Mouse (Mus musculus) intestine, postnatal 0 days (tissue): ENCODE results near the gene Olfr988. TPM values are rescaled to one million over a fixed set of nuclear protein-coding genes. Genes with fewer than 3 reads are reported as not detected.
"Not testable (repeated sequence)": the region's sequence is repeated elsewhere in the genome, so short reads cannot be mapped to it uniquely, and the experiment has no call there.

Source experiments
- ATAC-seq: fragments of 200-750 bp; cut with Nextera tagmentation; 2 replicates; pipeline ENCODE4 v1.8.0; 2017; ENCODE audit warnings: mild to moderate bottlenecking, moderate TSS enrichment, moderate library complexity
- H3K27ac ChIP-seq: fragments of 300-500 bp; sonication (generic); 2 replicates; pipeline ENCODE4 v1.5.1; 2014; ENCODE audit warnings: mild to moderate bottlenecking, low read depth, low read length, moderate library complexity
- H3K27me3 ChIP-seq: fragments of 300-500 bp; sonication (generic); replicated peaks from 2 replicates; pipeline ENCODE4 v1.6.1; 2014; ENCODE audit warnings: low read length, mixed read lengths; ENCODE audit not compliant: control insufficient read depth, insufficient read depth
- H3K36me3 ChIP-seq: fragments of 300-500 bp; sonication (generic); 2 replicates; pipeline ENCODE4 v1.6.1; 2014; ENCODE audit warnings: mild to moderate bottlenecking, moderate library complexity; ENCODE audit not compliant: control insufficient read depth, insufficient read depth
- H3K4me1 ChIP-seq: fragments of 300-500 bp; sonication (generic); replicated peaks from 2 replicates; pipeline ENCODE4 v1.6.1; 2014; ENCODE audit warnings: antibody characterized with exemption, low read length, mixed read lengths; ENCODE audit not compliant: control insufficient read depth, insufficient read depth
- H3K4me2 ChIP-seq: fragments of 300-500 bp; sonication (generic); replicated peaks from 2 replicates; pipeline ENCODE4 v1.6.1; 2014; ENCODE audit warnings: low read depth, mild to moderate bottlenecking, moderate library complexity
- H3K4me3 ChIP-seq: fragments of 300-500 bp; sonication (generic); 2 replicates; pipeline ENCODE4 v1.5.1; 2014; ENCODE audit warnings: low read depth, low read length
- H3K9ac ChIP-seq: fragments of 300-500 bp; sonication (generic); 2 replicates; pipeline ENCODE4 v1.6.1; 2014; ENCODE audit warnings: mild to moderate bottlenecking, low read depth, low read length
- H3K9me3 ChIP-seq: fragments of 300-500 bp; sonication (generic); 2 replicates; pipeline ENCODE4 v1.6.1; 2016; ENCODE audit warnings: mixed run types; ENCODE audit not compliant: control insufficient read depth
- CTCF ChIP-seq: sonication (generic); IDR thresholded peaks from 2 replicates; pipeline ENCODE4 v1.5.1; 2016; ENCODE audit warnings: low read depth, mild to moderate bottlenecking, control low read depth, antibody characterized with exemption, moderate library complexity
- WGBS: fragments of 180-500 bp; shearing (Covaris S2); extraction: QIAGEN DNeasy Blood & Tissue Kit; methylation state at CpG from one replicate; pipeline ENCODE4 v1.1.7; 2014; 5-methylcytosine and 5-hydroxymethylcytosine counted together
- polyA plus RNA-seq: library from polyadenylated mRNA; unstranded; fragments of >200 nt; fragmentation: Nextera tagmentation; extraction: Ambion mirVana; gene quantifications from 2 replicates; pipeline ENCODE4 v1.2.1, GENCODE M21; 2015

Gene Olfr988
- not detected in 2 replicates for polyA plus RNA-seq

DNA sequence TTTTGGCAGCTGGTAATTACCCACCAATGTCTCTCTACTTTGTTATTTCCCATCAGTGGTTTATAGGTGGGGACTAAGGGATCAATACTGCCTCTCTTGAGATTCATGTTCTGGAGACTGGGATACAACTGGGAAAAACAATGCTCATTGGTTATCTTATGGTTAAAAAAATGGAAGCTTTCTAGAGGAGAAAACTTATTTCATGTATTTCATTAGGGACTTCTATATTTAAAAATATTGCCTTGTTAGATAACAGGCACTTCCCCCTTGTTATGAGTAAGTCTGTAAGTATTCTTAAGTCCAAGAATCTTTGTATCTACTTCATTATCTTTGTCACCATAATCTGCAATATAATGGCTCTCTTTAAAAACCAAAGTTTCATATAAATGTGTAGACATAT, at the start of gene Olfr988:
Gene Olfr988 (minus strand): TSS at position 101 of the 400 bp plus-strand sequence.
- ATAC-seq, H3K4me3 ChIP-seq, H3K36me3 ChIP-seq, H3K4me2 ChIP-seq, H3K4me1 ChIP-seq, H3K9ac ChIP-seq, H3K9me3 ChIP-seq, H3K27ac ChIP-seq, H3K27me3 ChIP-seq: not testable (repeated sequence)

DNA sequence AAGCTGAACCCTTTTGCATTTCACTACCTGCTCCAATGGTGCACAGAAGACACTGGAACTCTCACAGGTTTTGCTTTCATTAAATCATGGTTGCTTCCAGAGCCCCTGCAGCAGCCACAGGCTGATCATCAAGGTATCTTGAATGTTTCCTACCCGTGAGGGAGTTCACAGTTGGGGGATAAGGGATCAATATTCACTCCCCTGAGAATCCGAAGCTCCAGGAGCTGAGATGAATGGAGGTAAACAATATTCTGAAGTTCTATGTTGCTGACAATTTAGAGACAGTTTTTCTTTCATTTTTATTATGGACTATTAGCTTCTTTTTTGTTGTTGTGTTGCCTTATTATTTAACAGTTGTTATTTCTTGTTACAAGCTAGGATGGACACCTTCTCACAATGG, 46.3 kb upstream of the Olfr988 start, which contains the start of gene Olfr992:
Gene Olfr992 (minus strand): TSS at position 101 of the 400 bp plus-strand sequence.
- Histone ChIP-seq H3K4me3 (no peak within 1 kb of the TSS), H3K27ac (no peak within 1 kb of the TSS), H3K4me2 (no peak within 1 kb of the TSS), H3K36me3 (no peaks in the 10 kb centered on the region), H3K4me1 (no peaks in the 10 kb centered on the region), H3K9ac (no peak within 1 kb of the TSS), H3K27me3 (no peaks in the 10 kb centered on the region), H3K9me3 (no peaks in the 10 kb centered on the region)
- WGBS, result 28% methylated on average over 2 of the region's 2 CpGs
- no peak for TF ChIP-seq CTCF
- ATAC-seq, result no peak

DNA sequence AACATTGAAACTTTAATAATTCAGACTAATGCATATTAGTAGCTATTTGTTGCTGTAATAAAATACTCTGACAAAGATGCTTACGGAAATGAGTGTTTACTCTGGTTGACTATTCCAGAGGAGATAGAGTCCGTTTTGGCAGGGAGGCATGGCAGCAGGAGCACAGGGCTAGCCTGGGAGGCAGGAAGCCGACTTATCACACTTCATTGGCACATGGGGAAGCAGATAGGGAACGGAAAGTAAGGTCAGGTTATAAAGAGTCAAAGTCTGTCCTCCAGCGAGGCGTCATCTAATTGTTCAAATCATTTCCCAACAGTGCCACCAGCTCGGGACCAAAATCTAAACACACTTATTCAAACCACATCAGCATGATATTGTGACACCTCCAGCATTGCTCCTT, 23.1 kb downstream of the Olfr988 start:
- H3K4me3 ChIP-seq, result no peak overlapping the region
- 65% methylated on average over 7 of the region's 7 CpGs for WGBS
- H3K9me3 ChIP-seq, result no peaks in the 10 kb centered on the region
- ATAC-seq, result no peak
- no peaks in the 10 kb centered on the region for H3K36me3 ChIP-seq
- no peak overlapping the region for H3K27ac ChIP-seq
- no peaks in the 10 kb centered on the region for H3K4me1 ChIP-seq
- no peak overlapping the region for H3K9ac ChIP-seq
- TF ChIP-seq CTCF, result no peak
- no peaks in the 10 kb centered on the region for H3K27me3 ChIP-seq
- H3K4me2 ChIP-seq, result no peak overlapping the region

DNA sequence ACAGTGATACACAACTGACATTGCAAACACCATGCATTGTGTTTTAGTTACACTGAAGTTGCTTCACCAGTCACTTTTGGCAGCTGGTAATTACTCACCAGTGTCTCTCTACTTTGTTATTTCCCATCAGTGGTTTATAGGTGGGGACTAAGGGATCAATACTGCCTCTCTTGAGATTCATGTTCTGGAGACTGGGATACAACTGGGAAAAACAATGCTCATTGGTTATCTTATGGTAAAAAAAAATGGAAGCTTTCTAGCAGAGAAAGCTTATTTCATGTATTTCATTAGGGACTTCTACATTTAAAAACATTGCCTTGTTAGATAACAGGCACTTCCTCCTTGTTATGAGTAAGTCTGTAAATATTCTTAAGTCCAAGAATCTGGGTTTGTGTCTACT, 23.8 kb downstream of the Olfr988 start, which contains the start of gene Olfr987:
Gene Olfr987 (minus strand): TSS at position 101 of the 400 bp plus-strand sequence.
- H3K9me3 ChIP-seq, H3K4me2 ChIP-seq, H3K36me3 ChIP-seq, H3K27ac ChIP-seq, H3K4me3 ChIP-seq, ATAC-seq, H3K4me1 ChIP-seq, H3K27me3 ChIP-seq, H3K9ac ChIP-seq: not testable (repeated sequence)

DNA sequence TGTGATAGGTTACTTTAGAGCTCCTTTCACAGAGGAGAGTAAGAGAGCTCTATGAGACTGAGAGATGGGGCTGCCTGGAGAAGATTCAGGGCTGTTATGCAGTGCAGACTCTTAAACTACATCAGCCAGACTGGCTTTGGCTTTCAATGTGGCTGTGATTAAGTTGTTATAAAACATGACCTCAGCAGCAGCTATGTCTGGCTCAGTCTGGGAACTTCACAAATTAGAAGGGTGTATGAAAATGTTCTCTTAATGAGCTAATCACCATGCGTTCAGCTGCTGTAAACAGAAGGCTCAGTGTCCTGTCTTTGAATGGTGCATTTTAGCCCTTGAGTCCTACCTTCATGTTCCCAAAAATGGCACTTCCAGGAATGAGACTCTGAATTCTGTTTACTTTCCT, 43.9 kb downstream of the Olfr988 start:
- 58% methylated on average over 1 of the region's 1 CpGs for WGBS
- Histone ChIP-seq H3K4me3 (no peak overlapping the region), H3K4me1 (no peaks in the 10 kb centered on the region), H3K9me3 (no peaks in the 10 kb centered on the region), H3K27me3 (no peaks in the 10 kb centered on the region), H3K27ac (no peak overlapping the region), H3K9ac (no peak overlapping the region), H3K36me3 (no peaks in the 10 kb centered on the region), H3K4me2 (no peak overlapping the region)
- no peak for TF ChIP-seq CTCF
- no peak for ATAC-seq

Other genes starting within 250 kb of the Olfr988 start
- gene Aplnr, start 227.0 kb downstream of the Olfr988 start, polyA plus RNA-seq, result 22.9 and 26.6 TPM in 2 replicates
- 1.4 TPM in 2 replicates for gene Lrrc55, start 166.0 kb downstream of the Olfr988 start, polyA plus RNA-seq
- gene Olfr987, start 23.9 kb downstream of the Olfr988 start, polyA plus RNA-seq, result not detected in 2 replicates
- not detected in 2 replicates for gene Olfr992, start 46.2 kb upstream of the Olfr988 start, polyA plus RNA-seq
- not detected in 2 replicates for gene Olfr993, start 51.6 kb upstream of the Olfr988 start, polyA plus RNA-seq
- not detected in 2 replicates for gene Olfr994, start 73.2 kb upstream of the Olfr988 start, polyA plus RNA-seq
- gene Olfr995, start 80.4 kb upstream of the Olfr988 start, polyA plus RNA-seq, result not detected in 2 replicates
- 0.05 and 0.21 TPM in 2 replicates for gene 4833423E24Rik, start 155.8 kb upstream of the Olfr988 start, polyA plus RNA-seq
- not detected in 2 replicates for gene Olfr996, start 216.0 kb upstream of the Olfr988 start, polyA plus RNA-seq
- not detected in 2 replicates for gene Olfr998, start 225.7 kb upstream of the Olfr988 start, polyA plus RNA-seq
- gene Olfr1000, start 248.7 kb upstream of the Olfr988 start, polyA plus RNA-seq, result not detected in 2 replicates